Mouse (Mus musculus) limb, embryonic 15.5 days (tissue): ENCODE data around the gene Dmd. TPM values are rescaled to one million over a fixed set of nuclear protein-coding genes. Genes with fewer than 3 reads are reported as not detected.

Experiments used
- ATAC-seq: fragments of 200-750 bp; cut with Nextera tagmentation; 2 replicates; pipeline ENCODE4 v1.8.0; 2017; ENCODE audit warnings: low read depth, moderate TSS enrichment; ENCODE audit not compliant: insufficient number of reproducible peaks, low FRiP score, low TSS enrichment
- H3K27ac ChIP-seq: fragments of 300-500 bp; sonication (generic); 2 replicates; pipeline ENCODE4 v1.5.1; 2015; ENCODE audit warnings: moderate library complexity, mild to moderate bottlenecking, inconsistent platforms
- H3K27me3 ChIP-seq: fragments of 300-500 bp; sonication (generic); 2 replicates; pipeline ENCODE4 v1.6.1; 2015; ENCODE audit warnings: inconsistent platforms
- H3K36me3 ChIP-seq: fragments of 300-500 bp; sonication (generic); 2 replicates; pipeline ENCODE4 v1.6.1; 2015; ENCODE audit warnings: inconsistent platforms
- H3K4me1 ChIP-seq: fragments of 300-500 bp; sonication (generic); 2 replicates; pipeline ENCODE4 v1.6.1; 2015; ENCODE audit warnings: inconsistent platforms
- H3K4me2 ChIP-seq: fragments of 300-500 bp; sonication (generic); 2 replicates; pipeline ENCODE4 v1.6.1; 2015; ENCODE audit warnings: mild to moderate bottlenecking, inconsistent platforms
- H3K4me3 ChIP-seq: fragments of 300-500 bp; sonication (generic); 2 replicates; pipeline ENCODE4 v1.5.1; 2015; ENCODE audit warnings: mild to moderate bottlenecking, inconsistent platforms
- H3K9ac ChIP-seq: fragments of 300-500 bp; sonication (generic); 2 replicates; pipeline ENCODE4 v1.6.1; 2015; ENCODE audit warnings: inconsistent platforms
- H3K9me3 ChIP-seq: fragments of 300-500 bp; sonication (generic); 2 replicates; pipeline ENCODE4 v1.6.1; 2016; ENCODE audit warnings: inconsistent platforms
- WGBS: fragments of 180-500 bp; shearing (Covaris S2); methylation state at CpG from one replicate; pipeline ENCODE4 v1.1.7; 2015; 5-methylcytosine and 5-hydroxymethylcytosine counted together
- polyA plus RNA-seq: library from polyadenylated mRNA; unstranded; fragments of >200 nt; fragmentation: Nextera tagmentation; extraction: Ambion mirVana; gene quantifications from 2 replicates; pipeline ENCODE4 v1.2.1, GENCODE M21; 2015

The Dmd gene
- polyA plus RNA-seq, 1 experiment from 2014 or later, result 22.3 TPM

- ATAC-seq, result no peak
- no peak overlapping the region for H3K9ac ChIP-seq
- no peaks in the 10 kb centered on the region for H3K27me3 ChIP-seq
Observed at GRCm38 (mm10) chrX:85207001-85207400, 2258.3 kb downstream of the Dmd start.

GRCm38 (mm10) chrX:85226883-85227282 is 2278.2 kb downstream of the Dmd start:
- no peak for ATAC-seq
- H3K4me3 ChIP-seq, result no peak overlapping the region
- no peak overlapping the region for H3K4me2 ChIP-seq

More at GRCm38 (mm10) chrX:85207001-85207400, 2258.3 kb downstream of the Dmd start:
- no peaks in the 10 kb centered on the region for H3K9me3 ChIP-seq
- H3K36me3 ChIP-seq, result no peaks in the 10 kb centered on the region
- no peak overlapping the region for H3K4me2 ChIP-seq
- no peaks in the 10 kb centered on the region for H3K4me1 ChIP-seq
- H3K27ac ChIP-seq, result no peak overlapping the region
- H3K4me3 ChIP-seq, result no peak overlapping the region
- WGBS, result 92% methylated on average over 2 of the region's 2 CpGs

DNA sequence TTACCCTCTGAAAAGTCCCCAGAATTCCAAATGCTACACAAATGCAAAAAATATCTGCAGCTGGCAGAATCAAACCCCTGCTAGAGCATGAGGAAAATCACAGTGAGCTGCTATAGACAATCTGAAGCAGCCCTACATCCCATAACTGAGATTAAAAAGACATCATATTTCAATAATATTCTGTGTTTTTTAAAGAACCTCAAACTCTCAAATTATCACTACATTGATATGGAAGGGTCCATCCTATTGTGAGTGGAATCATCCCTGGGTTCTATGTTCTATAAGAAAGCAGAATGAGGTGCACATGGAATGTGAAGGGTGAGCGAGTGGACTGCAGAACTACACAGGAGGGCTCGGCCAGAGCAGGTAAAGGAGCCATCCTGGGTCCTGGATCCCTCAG is 2300.7 kb downstream of the Dmd start, which contains the start of gene Fthl17a:
Gene Fthl17a (plus strand): TSS at position 301 of the 400 bp plus-strand sequence.
- ATAC-seq, result no peak
- Histone ChIP-seq H3K4me1 (no peaks in the 10 kb centered on the region), H3K4me2 (no peak within 1 kb of the TSS), H3K4me3 (no peak within 1 kb of the TSS), H3K27me3 (no peaks in the 10 kb centered on the region), H3K36me3 (no peaks in the 10 kb centered on the region), H3K9ac (no peak within 1 kb of the TSS), H3K9me3 (no peaks in the 10 kb centered on the region), H3K27ac (no peak within 1 kb of the TSS)
- 74% methylated on average over 2 of the region's 2 CpGs for WGBS

More at GRCm38 (mm10) chrX:85226883-85227282, 2278.2 kb downstream of the Dmd start:
- no peak overlapping the region for H3K27ac ChIP-seq
- H3K4me1 ChIP-seq, result no peaks in the 10 kb centered on the region
- no peaks in the 10 kb centered on the region for H3K36me3 ChIP-seq
- H3K27me3 ChIP-seq, result no peaks in the 10 kb centered on the region
- no peak overlapping the region for H3K9ac ChIP-seq
- no peaks in the 10 kb centered on the region for H3K9me3 ChIP-seq
